Mouse (Mus musculus): ENCODE measurements around the gene Txndc2. TPM values are rescaled to one million over a fixed set of nuclear protein-coding genes. Genes with fewer than 3 reads are reported as not detected.

Gene Txndc2
- polyA plus RNA-seq, 1 experiment from 2014 or later: 0.15 TPM

GRCm38 (mm10) chr17:65655608-65656007, 13.6 kb upstream of the Txndc2 start:
- H3K27ac ChIP-seq: no peak overlapping the region
- H3K4me3 ChIP-seq (replicated peaks): no peak overlapping the region
- H3K4me2 ChIP-seq: no peak overlapping the region
- no peaks in the 10 kb centered on the region for H3K9me3 ChIP-seq
- 90% methylated on average over 4 of the region's 4 CpGs for WGBS
- H3K4me1 ChIP-seq (replicated peaks): no peaks in the 10 kb centered on the region
- peaks cover 11% of the 10 kb centered on the region; the same call in 1 of the 2 replicates for H3K36me3 ChIP-seq
- no peaks in the 10 kb centered on the region for H3K27me3 ChIP-seq
- no peak for ATAC-seq (ENCODE audit: insufficient number of reproducible peaks, insufficient read depth, low FRiP score, low TSS enrichment, low read depth)
- no peak overlapping the region for H3K9ac ChIP-seq (replicated peaks)

GRCm38 (mm10) chr17:65650598-65650997, 8.6 kb upstream of the Txndc2 start:
- Histone ChIP-seq H3K27me3 (no peaks in the 10 kb centered on the region), H3K4me3 (replicated peaks) (no peak overlapping the region), H3K4me2 (no peak overlapping the region), H3K9ac (replicated peaks) (no peak overlapping the region), H3K9me3 (no peaks in the 10 kb centered on the region), H3K36me3 (peaks cover 11% of the 10 kb centered on the region; the same call in 1 of the 2 replicates), H3K4me1 (replicated peaks) (no peaks in the 10 kb centered on the region), H3K27ac (no peak overlapping the region)
- 90% methylated on average over 6 of the region's 6 CpGs for WGBS
- no peak for ATAC-seq (ENCODE audit: insufficient number of reproducible peaks, insufficient read depth, low FRiP score, low TSS enrichment, low read depth)

- Histone ChIP-seq H3K27ac (no peak overlapping the region), H3K4me3 (replicated peaks) (no peak overlapping the region), H3K4me2 (no peak overlapping the region), H3K4me1 (replicated peaks) (no peaks in the 10 kb centered on the region), H3K9me3 (no peaks in the 10 kb centered on the region), H3K9ac (replicated peaks) (no peak overlapping the region), H3K27me3 (no peaks in the 10 kb centered on the region), H3K36me3 (peaks cover 11% of the 10 kb centered on the region; the same call in 1 of the 2 replicates)
- 90% methylated on average over 2 of the region's 2 CpGs for WGBS
- ATAC-seq (ENCODE audit: insufficient number of reproducible peaks, insufficient read depth, low FRiP score, low TSS enrichment, low read depth): no peak
Observed at GRCm38 (mm10) chr17:65649175-65649493, 7.2 kb upstream of the Txndc2 start.

DNA sequence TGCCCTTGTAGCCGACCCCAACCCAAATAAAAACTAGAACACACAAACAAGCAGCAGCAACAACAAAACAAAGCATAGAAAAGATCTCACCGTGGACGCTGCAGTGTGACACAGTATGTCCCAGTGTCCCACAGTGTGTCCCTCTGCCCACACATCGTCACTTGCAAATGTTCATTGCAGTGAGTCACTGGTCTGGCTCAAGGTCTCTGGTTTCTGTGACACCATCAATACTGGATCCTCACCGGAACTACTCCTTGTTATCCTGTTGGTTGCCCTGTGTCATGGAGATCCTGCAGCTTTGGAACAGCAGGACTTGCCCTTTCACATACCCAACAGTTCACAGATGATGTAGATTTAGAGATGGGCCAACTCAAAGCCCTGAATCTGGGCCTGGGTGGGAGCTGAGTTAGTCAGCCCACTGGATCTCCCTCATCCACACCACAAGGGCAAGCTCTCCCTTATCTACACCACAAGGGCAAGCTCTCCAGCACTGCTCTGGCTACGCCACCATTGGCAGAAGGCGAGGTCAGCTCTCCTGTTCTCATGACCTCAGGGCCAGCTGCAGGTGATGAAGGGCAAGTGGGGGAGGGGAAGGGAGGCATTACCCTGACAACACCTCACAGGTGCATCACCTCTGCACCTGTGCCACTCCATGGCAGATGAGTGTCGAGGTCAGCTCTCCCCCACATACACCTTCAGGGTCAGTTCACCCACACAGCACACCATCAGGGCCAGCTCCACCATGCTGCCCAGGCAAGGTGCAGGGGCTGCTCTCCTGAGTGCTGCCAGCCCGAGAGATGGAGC, 6.6 kb upstream of the Txndc2 start:
- 83% methylated on average over 9 of the region's 9 CpGs for WGBS
- Histone ChIP-seq H3K4me1 (replicated peaks) (peaks cover 2% of the 10 kb centered on the region), H3K27ac (no peak overlapping the region), H3K4me2 (no peak overlapping the region), H3K9ac (replicated peaks) (no peak overlapping the region), H3K27me3 (no peaks in the 10 kb centered on the region), H3K4me3 (replicated peaks) (no peak overlapping the region), H3K36me3 (peaks cover 11% of the 10 kb centered on the region; the same call in 1 of the 2 replicates), H3K9me3 (no peaks in the 10 kb centered on the region)
- no peak for ATAC-seq (ENCODE audit: insufficient number of reproducible peaks, insufficient read depth, low FRiP score, low TSS enrichment, low read depth)

DNA sequence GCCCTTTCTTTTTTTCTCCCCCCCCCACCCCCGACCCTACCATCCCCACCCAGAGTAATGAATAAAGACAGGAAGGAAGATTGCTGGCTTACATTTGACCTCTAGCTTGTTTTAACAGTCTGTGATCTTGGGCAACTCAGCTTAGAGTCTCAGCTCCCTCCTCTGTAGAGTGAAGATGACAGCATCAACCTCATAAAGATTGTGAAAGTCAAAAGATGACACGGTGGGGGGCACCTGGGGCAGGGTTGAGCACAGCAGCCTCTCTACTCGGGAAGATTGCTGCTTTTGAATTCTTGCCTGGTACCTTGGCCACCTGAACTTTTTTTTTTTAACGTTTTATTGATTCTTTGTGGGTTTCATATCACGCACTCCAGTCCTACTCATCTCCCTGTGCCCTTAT, 6.0 kb upstream of the Txndc2 start:
- Histone ChIP-seq H3K4me3 (replicated peaks) (no peak overlapping the region), H3K9me3 (no peaks in the 10 kb centered on the region), H3K27ac (no peak overlapping the region), H3K9ac (replicated peaks) (no peak overlapping the region), H3K4me1 (replicated peaks) (peaks cover 8% of the 10 kb centered on the region), H3K27me3 (no peaks in the 10 kb centered on the region), H3K36me3 (peaks cover 11% of the 10 kb centered on the region; the same call in 1 of the 2 replicates), H3K4me2 (no peak overlapping the region)
- WGBS: 66% methylated on average over 5 of the region's 5 CpGs
- ATAC-seq (ENCODE audit: insufficient number of reproducible peaks, insufficient read depth, low FRiP score, low TSS enrichment, low read depth): no peak

GRCm38 (mm10) chr17:65647226-65647625, 5.3 kb upstream of the Txndc2 start:
- no peak overlapping the region for H3K4me2 ChIP-seq
- peaks cover 14% of the 10 kb centered on the region for H3K4me1 ChIP-seq (replicated peaks)
- no peak overlapping the region for H3K4me3 ChIP-seq (replicated peaks)
- WGBS: 81% methylated on average over 6 of the region's 6 CpGs
- no peak overlapping the region for H3K9ac ChIP-seq (replicated peaks)
- no peaks in the 10 kb centered on the region for H3K9me3 ChIP-seq
- no peaks in the 10 kb centered on the region for H3K27me3 ChIP-seq
- peaks cover 8% of the 10 kb centered on the region; the same call in 1 of the 2 replicates for H3K36me3 ChIP-seq
- no peak overlapping the region for H3K27ac ChIP-seq
- ATAC-seq (ENCODE audit: insufficient number of reproducible peaks, insufficient read depth, low FRiP score, low TSS enrichment, low read depth): no peak

GRCm38 (mm10) chr17:65643579-65643978, 1.6 kb upstream of the Txndc2 start:
- Histone ChIP-seq H3K9me3 (no peaks in the 10 kb centered on the region), H3K36me3 (no peaks in the 10 kb centered on the region), H3K27me3 (no peaks in the 10 kb centered on the region), H3K4me2 (no peak overlapping the region), H3K9ac (replicated peaks) (no peak overlapping the region), H3K4me3 (replicated peaks) (no peak overlapping the region), H3K4me1 (replicated peaks) (peaks cover 14% of the 10 kb centered on the region), H3K27ac (no peak overlapping the region; the same call in 1 of the 2 replicates)
- no peak for ATAC-seq (ENCODE audit: insufficient number of reproducible peaks, insufficient read depth, low FRiP score, low TSS enrichment, low read depth)
- WGBS: 69% methylated on average over 5 of the region's 5 CpGs

- Histone ChIP-seq H3K27ac (no peak overlapping the region; the same call in 1 of the 2 replicates), H3K4me1 (replicated peaks) (peaks cover 14% of the 10 kb centered on the region), H3K4me2 (no peak overlapping the region), H3K9me3 (no peaks in the 10 kb centered on the region), H3K27me3 (no peaks in the 10 kb centered on the region), H3K4me3 (replicated peaks) (no peak overlapping the region), H3K36me3 (no peaks in the 10 kb centered on the region), H3K9ac (replicated peaks) (no peak overlapping the region)
- ATAC-seq (ENCODE audit: insufficient number of reproducible peaks, insufficient read depth, low FRiP score, low TSS enrichment, low read depth): no peak
- 54% methylated on average over 10 of the region's 10 CpGs for WGBS
Observed at GRCm38 (mm10) chr17:65643051-65643521, 1.1 kb upstream of the Txndc2 start.

DNA sequence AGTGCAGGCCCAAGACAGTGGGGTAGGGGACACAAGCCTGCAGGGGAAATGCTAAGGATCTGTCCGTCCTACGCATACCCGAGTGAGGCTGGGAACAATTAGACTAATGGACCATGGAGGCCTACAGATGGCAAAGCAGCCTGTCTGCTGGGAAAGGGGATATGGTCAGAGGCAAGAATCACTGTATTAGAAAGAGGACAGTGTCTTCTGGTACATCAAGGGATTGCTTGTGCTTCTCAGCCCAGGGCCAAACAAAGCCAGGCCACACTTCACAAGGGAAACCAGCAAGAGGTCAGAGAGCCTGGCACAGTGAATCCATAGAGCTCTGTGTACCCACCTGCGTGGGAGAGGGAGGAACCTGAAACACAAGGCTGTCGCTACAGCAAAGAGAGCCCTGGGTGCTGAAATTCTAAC, 617 bp upstream of the Txndc2 start:
- Histone ChIP-seq H3K27me3 (no peaks in the 10 kb centered on the region), H3K4me3 (replicated peaks) (no peak overlapping the region), H3K36me3 (no peaks in the 10 kb centered on the region), H3K4me1 (replicated peaks) (peaks cover 14% of the 10 kb centered on the region), H3K9ac (replicated peaks) (no peak overlapping the region), H3K9me3 (no peaks in the 10 kb centered on the region), H3K4me2 (no peak overlapping the region), H3K27ac (no peak overlapping the region)
- WGBS: 51% methylated on average over 5 of the region's 5 CpGs
- no peak for ATAC-seq (ENCODE audit: insufficient number of reproducible peaks, insufficient read depth, low FRiP score, low TSS enrichment, low read depth)

GRCm38 (mm10) chr17:65639144-65639543, 2.8 kb downstream of the Txndc2 start:
- no peak for ATAC-seq (ENCODE audit: insufficient number of reproducible peaks, insufficient read depth, low FRiP score, low TSS enrichment, low read depth)
- H3K9me3 ChIP-seq: no peaks in the 10 kb centered on the region

DNA sequence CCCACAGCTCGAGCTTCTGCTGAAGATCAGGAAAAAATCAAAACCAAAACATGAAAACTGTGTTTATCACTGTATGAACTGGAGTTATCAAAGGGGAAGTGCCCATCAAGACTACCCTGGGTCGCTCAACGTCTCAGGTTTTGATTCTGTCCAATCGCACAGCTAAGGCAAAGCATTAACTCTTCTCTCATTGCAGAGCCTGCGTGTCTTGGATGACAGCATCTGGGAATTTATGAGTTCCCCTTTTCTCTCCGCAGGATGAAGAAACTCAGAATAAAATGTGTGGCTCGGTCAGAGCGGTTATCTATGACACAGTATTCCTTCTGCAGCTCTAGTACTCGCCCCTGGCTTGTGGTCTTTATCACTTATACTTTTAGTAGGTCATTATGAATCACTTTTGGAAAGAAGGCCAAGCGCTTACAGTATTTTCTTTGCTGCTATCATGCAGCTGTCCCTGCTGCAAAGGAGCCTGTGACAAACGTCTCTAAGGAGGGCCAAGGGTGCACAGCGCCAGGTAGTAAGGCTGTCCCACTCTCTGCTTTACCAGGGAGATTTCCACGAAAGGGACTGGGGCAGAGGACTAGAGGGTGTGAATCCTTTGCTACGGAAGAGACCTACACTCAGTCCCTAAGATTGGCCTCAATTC, 6.1 kb downstream of the Txndc2 start:
- no peak for ATAC-seq (ENCODE audit: insufficient number of reproducible peaks, insufficient read depth, low FRiP score, low TSS enrichment, low read depth)
- Histone ChIP-seq H3K27me3 (no peaks in the 10 kb centered on the region), H3K4me2 (no peak overlapping the region), H3K9me3 (no peaks in the 10 kb centered on the region), H3K36me3 (no peaks in the 10 kb centered on the region), H3K4me3 (replicated peaks) (no peak overlapping the region), H3K9ac (replicated peaks) (no peak overlapping the region), H3K4me1 (replicated peaks) (no peaks in the 10 kb centered on the region), H3K27ac (no peak overlapping the region)
- 77% methylated on average over 14 of the region's 14 CpGs for WGBS

More at GRCm38 (mm10) chr17:65639144-65639543, 2.8 kb downstream of the Txndc2 start:
- Histone ChIP-seq H3K4me2 (no peak overlapping the region), H3K4me1 (replicated peaks) (peaks cover 14% of the 10 kb centered on the region), H3K4me3 (replicated peaks) (no peak overlapping the region), H3K27me3 (no peaks in the 10 kb centered on the region), H3K27ac (no peak overlapping the region), H3K36me3 (no peaks in the 10 kb centered on the region), H3K9ac (replicated peaks) (no peak overlapping the region)
- WGBS: 83% methylated on average over 1 of the region's 1 CpGs
